Mouse (Mus musculus) thymus, postnatal 0 days (tissue): Measurements from ENCODE around the gene Sept12. TPM values are rescaled to one million over a fixed set of nuclear protein-coding genes. Genes with fewer than 3 reads are reported as not detected.

Source experiments
- DNase-seq: peaks from one replicate; pipeline ENCODE4 v3.0.0-alpha.2; 2015; ENCODE audit warnings: low spot score
- polyA plus RNA-seq: library from polyadenylated mRNA; unstranded; fragments of >200 nt; fragmentation: Nextera tagmentation; extraction: Ambion mirVana; gene quantifications from 2 replicates; pipeline ENCODE4 v1.2.1, GENCODE M21; 2015

Gene Sept12
- polyA plus RNA-seq, 1 experiment from 2014 or later, result 0.14 TPM

DNA sequence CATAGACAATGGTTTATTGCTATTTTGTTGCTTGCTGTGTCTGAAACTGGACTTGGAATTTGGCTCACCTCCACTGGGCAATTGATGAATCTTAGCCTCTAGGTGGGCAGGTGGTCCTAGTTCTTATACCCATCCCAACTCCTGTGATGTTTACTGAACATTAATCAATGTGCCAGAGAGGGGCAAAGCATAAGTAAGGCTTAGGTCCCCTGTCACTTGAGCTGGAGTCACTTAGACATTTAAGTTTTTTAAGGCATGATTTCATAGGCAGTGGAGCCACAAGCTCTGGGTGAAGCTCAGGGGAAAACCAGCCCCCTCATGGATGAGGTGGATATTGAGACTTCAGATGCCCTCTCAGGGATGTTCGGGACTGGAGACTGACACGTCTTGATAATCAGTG is 59.2 kb downstream of the Sept12 start, which contains the start of gene Nudt16l1:
TSS of gene Nudt16l1 (plus strand) at position 301 of the 400 bp plus-strand sequence.
- no peak for DNase-seq

DNA sequence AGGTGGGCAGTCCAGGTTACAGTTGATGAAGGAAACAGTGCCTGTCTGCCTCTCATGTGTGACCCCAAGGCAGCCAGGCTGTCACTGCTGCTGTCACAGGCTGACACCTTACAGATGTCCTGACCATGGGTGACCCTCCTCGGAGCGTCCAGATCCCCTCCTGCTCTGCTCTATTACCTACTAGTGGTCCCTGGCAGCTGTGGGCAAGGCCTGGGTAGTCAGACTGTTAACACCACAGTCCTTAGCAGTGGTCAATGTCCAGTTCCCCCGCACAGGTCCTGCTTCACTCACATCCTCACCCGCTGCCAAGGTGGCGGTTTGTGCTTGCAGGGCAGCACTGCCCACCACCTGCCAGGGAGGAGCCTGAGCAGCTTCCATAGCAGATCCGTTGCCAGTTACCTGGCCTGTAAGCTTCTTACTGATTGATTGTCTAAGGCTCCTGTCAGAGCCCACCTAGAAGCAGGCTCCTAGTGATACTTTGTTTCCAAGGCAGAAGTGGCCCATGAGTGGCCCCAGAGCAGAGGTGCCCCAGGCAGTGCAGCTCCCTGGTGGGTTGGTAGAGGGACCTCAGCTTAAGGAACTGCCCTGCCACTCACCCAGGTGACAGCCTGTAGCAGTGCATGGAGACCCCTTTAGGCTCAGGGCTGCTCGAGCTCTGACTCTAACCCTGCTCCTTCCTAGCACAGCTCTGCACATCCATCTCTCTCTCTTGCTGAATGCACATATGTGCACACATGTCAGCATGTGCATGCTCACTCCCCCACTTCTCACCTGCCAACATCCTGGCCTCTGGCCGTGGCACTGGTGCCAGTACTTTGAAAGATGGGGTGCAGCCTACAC is 60.1 kb downstream of the Sept12 start:
- no peak for DNase-seq

Other genes with a start within 250 kb of the Sept12 start
- gene Cdip1, start 207.6 kb downstream of the Sept12 start, polyA plus RNA-seq, result 51.2 and 57.0 TPM in 2 replicates
- gene 4930562C15Rik, start 162.4 kb downstream of the Sept12 start, polyA plus RNA-seq, result 0.31 TPM in 1 of 2 replicates, not detected in the other
- gene Ubald1, start 117.5 kb downstream of the Sept12 start, polyA plus RNA-seq, result 57.5 and 62.3 TPM in 2 replicates
- 31.1 and 31.7 TPM in 2 replicates for gene Mgrn1, start 111.6 kb downstream of the Sept12 start, polyA plus RNA-seq
- 150 and 151 TPM in 2 replicates for gene Nudt16l1, start 59.1 kb downstream of the Sept12 start, polyA plus RNA-seq
- 45.3 and 50.3 TPM in 2 replicates for gene Anks3, start 33.6 kb downstream of the Sept12 start, polyA plus RNA-seq
- 6.4 and 11.7 TPM in 2 replicates for gene Smim22, start 9.4 kb upstream of the Sept12 start, polyA plus RNA-seq
- 35.1 TPM in 2 replicates for gene Rogdi, start 15.7 kb upstream of the Sept12 start, polyA plus RNA-seq
- gene Glyr1, start 52.0 kb upstream of the Sept12 start, polyA plus RNA-seq, result 109 and 110 TPM in 2 replicates
- gene Ubn1, start 52.2 kb upstream of the Sept12 start, polyA plus RNA-seq, result 25.5 and 33.0 TPM in 2 replicates
- 0.49 and 1.0 TPM in 2 replicates for gene Ppl, start 134.6 kb upstream of the Sept12 start, polyA plus RNA-seq
- 0.41 and 0.42 TPM in 2 replicates for gene Sec14l5, start 149.3 kb upstream of the Sept12 start, polyA plus RNA-seq
- 16.3 and 18.0 TPM in 2 replicates for gene Nagpa, start 206.2 kb upstream of the Sept12 start, polyA plus RNA-seq
- 1.0 and 1.1 TPM in 2 replicates for gene AU021092, start 224.4 kb upstream of the Sept12 start, polyA plus RNA-seq
- gene Alg1, start 235.8 kb upstream of the Sept12 start, polyA plus RNA-seq, result 31.6 TPM in 2 replicates